Mouse (Mus musculus): ENCODE measurements around the gene Txndc8. TPM values are rescaled to one million over a fixed set of nuclear protein-coding genes. Genes with fewer than 3 reads are reported as not detected.

Gene Txndc8
- polyA plus RNA-seq, 1 experiment from 2014 or later, result not detected

Other genes with a start within 250 kb of the Txndc8 start
- gene D630039A03Rik, start 92.8 kb downstream of the Txndc8 start, polyA plus RNA-seq (2015; fragmentation: Nextera tagmentation; extraction: Ambion mirVana), result 0.10 and 0.30 TPM in 2 replicates
- 283 and 334 TPM in 2 replicates for gene Txn1, start 52.7 kb downstream of the Txndc8 start, polyA plus RNA-seq (2015; fragmentation: Nextera tagmentation; extraction: Ambion mirVana)
- 1.2 and 1.5 TPM in 2 replicates for gene Svep1, start 197.7 kb upstream of the Txndc8 start, polyA plus RNA-seq (2015; fragmentation: Nextera tagmentation; extraction: Ambion mirVana)

Measured in hindbrain, embryonic 16.5 days (tissue).